Comparison of ENCODE assay signal across 30 mouse cellular contexts in genomic region chrX:73793505-73793904, GRCm38 (mm10). TPM values are rescaled to one million over a fixed set of nuclear protein-coding genes. Genes with fewer than 3 reads are reported as not detected.
DNase-seq lines count a peak whose midpoint lies in the region; ATAC-seq and TF ChIP-seq lines count a peak whose summit lies in the region.
"Had no signal": no experiment of that assay in that cellular context is flagged by ENCODE, and none has a peak within 500 bp of the region (broad histone marks: within the 10 kb centered on the region; RNA-seq: fewer than 3 reads in every experiment).

No protein-coding gene starts in this region.

- no peaks in the 10 kb centered on the region for H3K9me3 ChIP-seq in embryonic facial prominence, embryonic 12.5 days
- H3K9me3 ChIP-seq in embryonic facial prominence, embryonic 10.5 days = no peaks in the 10 kb centered on the region
- no peaks in the 10 kb centered on the region for H3K9me3 ChIP-seq in midbrain, postnatal 0 days (ENCODE audit: low read length)
- H3K9me3 ChIP-seq in midbrain, embryonic 16.5 days (replicated peaks; ENCODE audit: control insufficient read depth, low read length, poor library complexity, severe bottlenecking) = no peaks in the 10 kb centered on the region
- no peaks in the 10 kb centered on the region for H3K9me3 ChIP-seq in forebrain, postnatal 0 days (ENCODE audit: low read length)
- H3K9me3 ChIP-seq: G1E; lung, embryonic 15.5 days; neural tube, embryonic 13.5 days had no signal

- DNase-seq in embryonic facial prominence, embryonic 10.5 days (ENCODE audit: low spot score) = no peak
- peak; percentile 2 for DNase-seq in heart, postnatal 4 days
- DNase-seq in heart, postnatal 36 days = no peak
- DNase-seq in midbrain, postnatal 0 days (ENCODE audit: low spot score) = peak; percentile 24
- DNase-seq in forebrain, postnatal 0 days = no peak
- no peak for DNase-seq in gastrocnemius, postnatal 10 days
- DNase-seq: adrenal gland, postnatal 10 days; cerebellum, adult 11 months; cerebellum, adult 9-11 months; gastrocnemius, postnatal 14 days; kidney, adult 8-10 months; kidney, postnatal 10 days; liver; lung, postnatal 36 days; right cerebral cortex, postnatal 14 days; thymus, postnatal 4 days had no signal

- no peaks in the 10 kb centered on the region for H3K4me1 ChIP-seq in embryonic facial prominence, embryonic 12.5 days
- peaks cover 1% of the 10 kb centered on the region; the same call in 1 of the 2 replicates for H3K4me1 ChIP-seq in embryonic facial prominence, embryonic 10.5 days
- H3K4me1 ChIP-seq in midbrain, postnatal 0 days (ENCODE audit: insufficient read depth, low read length) = no peaks in the 10 kb centered on the region
- H3K4me1 ChIP-seq in midbrain, embryonic 16.5 days (ENCODE audit: control insufficient read depth, insufficient read depth, low read length) = peaks cover 3% of the 10 kb centered on the region; the same call in 1 of the 2 replicates
- no peaks in the 10 kb centered on the region for H3K4me1 ChIP-seq in forebrain, postnatal 0 days (ENCODE audit: insufficient read depth)

- no peak overlapping the region for H3K4me3 ChIP-seq in embryonic facial prominence, embryonic 12.5 days
- no peak overlapping the region for H3K4me3 ChIP-seq in embryonic facial prominence, embryonic 10.5 days
- H3K4me3 ChIP-seq in midbrain, postnatal 0 days (ENCODE audit: low read depth, low read length) = no peak overlapping the region
- no peak overlapping the region for H3K4me3 ChIP-seq in midbrain, embryonic 16.5 days (ENCODE audit: low read depth, low read length)
- no peak overlapping the region for H3K4me3 ChIP-seq in forebrain, postnatal 0 days (ENCODE audit: low read depth, low read length)
- H3K4me3 ChIP-seq: lung, embryonic 15.5 days; neural tube, embryonic 13.5 days had no signal

- TF ChIP-seq CTCF in midbrain, postnatal 0 days (IDR thresholded peaks at IDR 0.05) = peak; percentile 30; the same call in 1 of the 2 replicates
- TF ChIP-seq CTCF in forebrain, postnatal 0 days (IDR thresholded peaks at IDR 0.05; ENCODE audit: low read depth) = no peak

- no peak overlapping the region for H3K9ac ChIP-seq in embryonic facial prominence, embryonic 12.5 days
- H3K9ac ChIP-seq in midbrain, postnatal 0 days (replicated peaks; ENCODE audit: low read length, poor library complexity, severe bottlenecking) = no peak overlapping the region
- H3K9ac ChIP-seq in midbrain, embryonic 16.5 days (ENCODE audit: low read depth, low read length) = no peak overlapping the region
- no peak overlapping the region for H3K9ac ChIP-seq in forebrain, postnatal 0 days
- H3K9ac ChIP-seq: liver, embryonic 14.5 days; lung, embryonic 15.5 days; neural tube, embryonic 13.5 days had no signal

- 71% methylated on average over 1 of the region's 1 CpGs for WGBS in embryonic facial prominence, embryonic 12.5 days
- WGBS in embryonic facial prominence, embryonic 10.5 days = 40% methylated on average over 1 of the region's 1 CpGs
- WGBS in midbrain, postnatal 0 days = 38% methylated on average over 1 of the region's 1 CpGs
- 11% methylated on average over 1 of the region's 1 CpGs for WGBS in midbrain, embryonic 16.5 days
- WGBS in forebrain, postnatal 0 days = 33% methylated on average over 1 of the region's 1 CpGs

- H3K27ac ChIP-seq in embryonic facial prominence, embryonic 12.5 days = 0 out of 2 replicates have a peak overlapping the region, but pooled peaks have one; percentile 6
- no peak overlapping the region for H3K27ac ChIP-seq in embryonic facial prominence, embryonic 10.5 days (replicated peaks)
- no peak overlapping the region for H3K27ac ChIP-seq in midbrain, postnatal 0 days (ENCODE audit: low read depth, low read length)
- no peak overlapping the region for H3K27ac ChIP-seq in midbrain, embryonic 16.5 days (ENCODE audit: low read length)
- H3K27ac ChIP-seq in forebrain, postnatal 0 days (ENCODE audit: low read depth, low read length) = no peak overlapping the region
- H3K27ac ChIP-seq: liver, embryonic 14.5 days; lung, embryonic 15.5 days; neural tube, embryonic 13.5 days had no signal

- no peak overlapping the region for H3K4me2 ChIP-seq in embryonic facial prominence, embryonic 12.5 days (replicated peaks)
- no peak overlapping the region for H3K4me2 ChIP-seq in midbrain, postnatal 0 days (ENCODE audit: low read depth, low read length, poor library complexity, severe bottlenecking)
- no peak overlapping the region for H3K4me2 ChIP-seq in midbrain, embryonic 16.5 days (ENCODE audit: low read length)
- H3K4me2 ChIP-seq in forebrain, postnatal 0 days (ENCODE audit: low read depth) = no peak overlapping the region
- H3K4me2 ChIP-seq: heart, embryonic 11.5 days; lung, embryonic 15.5 days; midbrain, embryonic 11.5 days; neural tube, embryonic 13.5 days had no signal

- no peaks in the 10 kb centered on the region for H3K27me3 ChIP-seq in embryonic facial prominence, embryonic 12.5 days
- peaks cover 20% of the 10 kb centered on the region for H3K27me3 ChIP-seq in embryonic facial prominence, embryonic 10.5 days (replicated peaks; ENCODE audit: low read depth, poor library complexity, severe bottlenecking)
- no peaks in the 10 kb centered on the region for H3K27me3 ChIP-seq in midbrain, postnatal 0 days (ENCODE audit: insufficient read depth, low read length)
- no peaks in the 10 kb centered on the region for H3K27me3 ChIP-seq in midbrain, embryonic 16.5 days (ENCODE audit: control insufficient read depth, insufficient read depth, low read depth, low read length)
- no peaks in the 10 kb centered on the region for H3K27me3 ChIP-seq in forebrain, postnatal 0 days (ENCODE audit: insufficient read depth, low read length)
- H3K27me3 ChIP-seq: lung, embryonic 15.5 days; neural tube, embryonic 13.5 days; Patski had no signal

- no peaks in the 10 kb centered on the region for H3K36me3 ChIP-seq in embryonic facial prominence, embryonic 12.5 days
- H3K36me3 ChIP-seq in embryonic facial prominence, embryonic 10.5 days (replicated peaks) = peaks cover 48% of the 10 kb centered on the region
- no peaks in the 10 kb centered on the region for H3K36me3 ChIP-seq in midbrain, postnatal 0 days (ENCODE audit: insufficient read depth, low read length)
- no peaks in the 10 kb centered on the region for H3K36me3 ChIP-seq in midbrain, embryonic 16.5 days (ENCODE audit: control insufficient read depth, insufficient read depth, low read length)
- H3K36me3 ChIP-seq in forebrain, postnatal 0 days (ENCODE audit: insufficient read depth) = peaks cover 20% of the 10 kb centered on the region; the same call in 1 of the 2 replicates
- H3K36me3 ChIP-seq: lung, embryonic 15.5 days had no signal

- no peak for ATAC-seq in embryonic facial prominence, embryonic 12.5 days (ENCODE audit: insufficient number of reproducible peaks, insufficient read depth, low FRiP score, low TSS enrichment)
- 0 out of 2 replicates have a peak, but pooled peaks have one; percentile 18 for ATAC-seq in midbrain, postnatal 0 days (ENCODE audit: low FRiP score)
- ATAC-seq in midbrain, embryonic 16.5 days = no peak
- ATAC-seq in forebrain, postnatal 0 days = peak; percentile 59; the same call in 1 of the 2 replicates
- ATAC-seq: intestine, embryonic 16.5 days; Patski had no signal

- intact Hi-C loops in heart, postnatal 36 days (cut with DNase I) = no loop called here

RNA-seq across cellular contexts. Expression of gene Ssr4, which starts 6.7 kb away (rescaled TPM):
- polyA plus RNA-seq in embryonic facial prominence, embryonic 12.5 days (2016; fragmentation: Nextera tagmentation; extraction: Ambion mirVana) = 140 and 143 TPM in 2 replicates
- 101 and 107 TPM in 2 replicates for polyA plus RNA-seq in embryonic facial prominence, embryonic 10.5 days (2016; fragmentation: Nextera tagmentation; extraction: Ambion mirVana)
- 100 to 1,000 TPM; 107 to 109 TPM for total RNA-seq in heart, postnatal 4 days (2021)
- 10 to 100 TPM; 79.0 to 89.6 TPM for total RNA-seq in heart, postnatal 36 days (2021)
- total RNA-seq in midbrain, postnatal 0 days (2014; rRNA removed) = 99.8 and 115 TPM in 2 replicates
- polyA plus RNA-seq in midbrain, postnatal 0 days (2015; fragmentation: Nextera tagmentation; extraction: Ambion mirVana) = 166 and 184 TPM in 2 replicates
- polyA plus RNA-seq in midbrain, embryonic 16.5 days (2015; fragmentation: Nextera tagmentation; extraction: Ambion mirVana) = 126 and 131 TPM in 2 replicates
- total RNA-seq in forebrain, postnatal 0 days (2014; rRNA removed) = 107 and 169 TPM in 2 replicates
- polyA plus RNA-seq in forebrain, postnatal 0 days (2015; fragmentation: Nextera tagmentation; extraction: Ambion mirVana) = 167 and 186 TPM in 2 replicates
- 100 to 1,000 TPM; 106 to 110 TPM for total RNA-seq in gastrocnemius, postnatal 10 days (2021)

RNA-seq across cellular contexts. Expression of gene Idh3g, which starts 6.8 kb away (rescaled TPM):
- polyA plus RNA-seq in embryonic facial prominence, embryonic 12.5 days (2016; fragmentation: Nextera tagmentation; extraction: Ambion mirVana) = 161 and 172 TPM in 2 replicates
- 175 and 176 TPM in 2 replicates for polyA plus RNA-seq in embryonic facial prominence, embryonic 10.5 days (2016; fragmentation: Nextera tagmentation; extraction: Ambion mirVana)
- 100 to 1,000 TPM; 401 to 448 TPM for total RNA-seq in heart, postnatal 4 days (2021)
- 100 to 1,000 TPM; 621 to 648 TPM for total RNA-seq in heart, postnatal 36 days (2021)
- total RNA-seq in midbrain, postnatal 0 days (2014; rRNA removed) = 207 and 236 TPM in 2 replicates
- polyA plus RNA-seq in midbrain, postnatal 0 days (2015; fragmentation: Nextera tagmentation; extraction: Ambion mirVana) = 218 and 245 TPM in 2 replicates
- 232 and 252 TPM in 2 replicates for polyA plus RNA-seq in midbrain, embryonic 16.5 days (2015; fragmentation: Nextera tagmentation; extraction: Ambion mirVana)
- 177 and 186 TPM in 2 replicates for total RNA-seq in forebrain, postnatal 0 days (2014; rRNA removed)
- polyA plus RNA-seq in forebrain, postnatal 0 days (2015; fragmentation: Nextera tagmentation; extraction: Ambion mirVana) = 208 and 213 TPM in 2 replicates
- 100 to 1,000 TPM; 272 to 320 TPM for total RNA-seq in gastrocnemius, postnatal 10 days (2021)

RNA-seq across cellular contexts. Expression of gene Srpk3, which starts 19.3 kb away (rescaled TPM):
- polyA plus RNA-seq in embryonic facial prominence, embryonic 12.5 days (2016; fragmentation: Nextera tagmentation; extraction: Ambion mirVana) = 5.6 and 9.6 TPM in 2 replicates
- polyA plus RNA-seq in embryonic facial prominence, embryonic 10.5 days (2016; fragmentation: Nextera tagmentation; extraction: Ambion mirVana) = 1.00 and 2.0 TPM in 2 replicates
- 10 to 100 TPM; 49.2 to 50.9 TPM for total RNA-seq in heart, postnatal 4 days (2021)
- total RNA-seq in heart, postnatal 36 days (2021) = 10 to 100 TPM; 31.0 to 33.7 TPM
- total RNA-seq in midbrain, postnatal 0 days (2014; rRNA removed) = 0.09 and 0.49 TPM in 2 replicates
- polyA plus RNA-seq in midbrain, postnatal 0 days (2015; fragmentation: Nextera tagmentation; extraction: Ambion mirVana) = 2.1 and 2.4 TPM in 2 replicates
- polyA plus RNA-seq in midbrain, embryonic 16.5 days (2015; fragmentation: Nextera tagmentation; extraction: Ambion mirVana) = 2.0 and 2.4 TPM in 2 replicates
- 0.14 and 0.62 TPM in 2 replicates for total RNA-seq in forebrain, postnatal 0 days (2014; rRNA removed)
- polyA plus RNA-seq in forebrain, postnatal 0 days (2015; fragmentation: Nextera tagmentation; extraction: Ambion mirVana) = 0.91 and 0.99 TPM in 2 replicates
- total RNA-seq in gastrocnemius, postnatal 10 days (2021) = 100 to 1,000 TPM in 1 of 2 experiments, 10 to 100 TPM in 1; 88.6 to 116 TPM
- total RNA-seq: common myeloid progenitor, adult 5-6 weeks; granulocyte monocyte progenitor cell, adult 5-6 weeks; hematopoietic stem cell, adult 5-6 weeks; megakaryocyte, adult 5-6 weeks had no signal
- polyA plus RNA-seq: G1E had no signal

RNA-seq across cellular contexts. Expression of gene Pdzd4, which starts 31.3 kb away (rescaled TPM):
- polyA plus RNA-seq in embryonic facial prominence, embryonic 12.5 days (2016; fragmentation: Nextera tagmentation; extraction: Ambion mirVana) = 1.7 and 2.1 TPM in 2 replicates
- polyA plus RNA-seq in embryonic facial prominence, embryonic 10.5 days (2016; fragmentation: Nextera tagmentation; extraction: Ambion mirVana) = 0.65 and 0.79 TPM in 2 replicates
- total RNA-seq in heart, postnatal 4 days (2021) = 1 to 10 TPM; 3.2 to 3.4 TPM
- total RNA-seq in heart, postnatal 36 days (2021) = 1 to 10 TPM; 1.4 to 1.5 TPM
- 196 and 242 TPM in 2 replicates for total RNA-seq in midbrain, postnatal 0 days (2014; rRNA removed)
- 4.4 and 5.1 TPM in 2 replicates for polyA plus RNA-seq in midbrain, postnatal 0 days (2015; fragmentation: Nextera tagmentation; extraction: Ambion mirVana)
- polyA plus RNA-seq in midbrain, embryonic 16.5 days (2015; fragmentation: Nextera tagmentation; extraction: Ambion mirVana) = 4.8 TPM in 2 replicates
- 239 and 252 TPM in 2 replicates for total RNA-seq in forebrain, postnatal 0 days (2014; rRNA removed)
- 3.4 and 4.0 TPM in 2 replicates for polyA plus RNA-seq in forebrain, postnatal 0 days (2015; fragmentation: Nextera tagmentation; extraction: Ambion mirVana)
- total RNA-seq in gastrocnemius, postnatal 10 days (2021) = 1 to 10 TPM; 2.6 to 3.7 TPM

RNA-seq across cellular contexts. Expression of gene Plxnb3, which starts 36.6 kb away (rescaled TPM):
- polyA plus RNA-seq in embryonic facial prominence, embryonic 12.5 days (2016; fragmentation: Nextera tagmentation; extraction: Ambion mirVana) = 0.24 and 0.29 TPM in 2 replicates
- polyA plus RNA-seq in embryonic facial prominence, embryonic 10.5 days (2016; fragmentation: Nextera tagmentation; extraction: Ambion mirVana) = 0.08 and 0.14 TPM in 2 replicates
- under 1 TPM; 0.54 to 0.67 TPM for total RNA-seq in heart, postnatal 4 days (2021)
- total RNA-seq in heart, postnatal 36 days (2021) = 1 to 10 TPM; 1.6 to 2.1 TPM
- 1.5 and 4.0 TPM in 2 replicates for total RNA-seq in midbrain, postnatal 0 days (2014; rRNA removed)
- polyA plus RNA-seq in midbrain, postnatal 0 days (2015; fragmentation: Nextera tagmentation; extraction: Ambion mirVana) = 0.58 and 0.61 TPM in 2 replicates
- polyA plus RNA-seq in midbrain, embryonic 16.5 days (2015; fragmentation: Nextera tagmentation; extraction: Ambion mirVana) = 0.25 and 0.40 TPM in 2 replicates
- total RNA-seq in forebrain, postnatal 0 days (2014; rRNA removed) = 0.62 and 1.6 TPM in 2 replicates
- polyA plus RNA-seq in forebrain, postnatal 0 days (2015; fragmentation: Nextera tagmentation; extraction: Ambion mirVana) = 0.29 and 0.45 TPM in 2 replicates
- 1 to 10 TPM; 1.7 to 2.2 TPM for total RNA-seq in gastrocnemius, postnatal 10 days (2021)
- total RNA-seq: common myeloid progenitor, adult 5-6 weeks; hematopoietic stem cell, adult 5-6 weeks had no signal
- polyA plus RNA-seq: midbrain, embryonic 11.5 days had no signal

Comparison
In these comparisons a context has a peak if more than half of its experiments do, and no peak if none do; other contexts are left out.
1. ATAC-seq: peak in midbrain, postnatal 0 days (single experiment) and forebrain, postnatal 0 days (single experiment); none in embryonic facial prominence, embryonic 12.5 days (single experiment) and midbrain, embryonic 16.5 days (single experiment).
2. DNase-seq: peak in heart, postnatal 4 days (single experiment) and midbrain, postnatal 0 days (single experiment); none in embryonic facial prominence, embryonic 10.5 days (single experiment), heart, postnatal 36 days (0 of 2), forebrain, postnatal 0 days (single experiment) and gastrocnemius, postnatal 10 days (single experiment).
3. RNA of gene Srpk3, which starts 19.3 kb away (total RNA-seq): 88.6 to 116 TPM in gastrocnemius, postnatal 10 days, 49.2 to 50.9 TPM in heart, postnatal 4 days and 31.0 to 33.7 TPM in heart, postnatal 36 days; 0.09 to 0.49 TPM in midbrain, postnatal 0 days and 0.14 to 0.62 TPM in forebrain, postnatal 0 days; every median in the first group is over 10 times any median in the second.